Mouse (Mus musculus): ENCODE measurements around the gene Cdca4.

DNA sequence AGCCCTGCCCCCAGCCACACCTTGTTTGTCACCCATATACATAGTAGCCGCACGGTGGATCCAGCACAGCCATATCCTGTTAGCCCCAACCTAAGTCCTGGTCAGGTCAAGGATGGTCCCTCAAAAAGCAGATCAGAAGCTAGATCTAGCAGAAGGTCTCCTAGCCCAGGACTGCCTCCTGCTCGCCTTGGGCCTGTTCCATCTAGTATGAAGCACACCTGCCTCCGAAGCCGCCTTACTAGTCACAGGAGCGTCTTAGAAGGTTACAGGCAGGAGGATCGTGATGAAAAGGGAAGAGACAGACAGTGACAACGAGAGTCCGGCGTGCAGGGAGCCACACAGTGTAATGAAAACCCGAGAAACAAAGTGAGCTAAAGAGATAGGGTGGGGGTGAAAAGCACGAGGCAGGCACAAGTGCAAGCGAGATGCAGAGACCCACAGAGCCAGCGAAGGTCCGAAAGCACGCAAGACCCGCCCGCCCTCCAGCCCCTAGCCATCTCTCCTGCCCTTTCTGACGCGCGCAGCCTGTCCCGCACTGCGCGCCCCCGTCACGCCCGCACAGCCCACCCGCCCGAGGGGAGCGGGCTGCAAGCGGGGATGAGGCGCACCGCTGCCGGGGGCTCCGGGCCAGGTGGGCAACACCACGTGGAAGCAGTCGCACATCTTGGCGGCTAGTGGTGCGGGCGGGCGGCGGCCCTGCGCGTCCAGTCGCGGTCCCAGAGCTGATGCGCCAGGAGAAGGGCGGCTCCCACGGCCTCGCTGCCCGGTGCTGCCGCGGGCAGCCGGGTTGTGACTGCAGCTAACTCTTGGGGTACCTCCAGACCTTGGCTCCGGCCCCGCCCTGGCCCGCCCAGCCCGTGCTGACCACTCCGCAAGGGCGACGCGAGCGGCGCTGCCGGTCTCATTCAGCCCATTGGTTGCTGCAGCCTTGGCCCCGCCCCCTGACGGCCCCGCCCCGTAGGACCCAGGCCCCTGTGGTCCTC, 27.1 kb downstream of the Cdca4 start, which contains the start of gene Ahnak2:
- TF ChIP-seq TAL1 (IDR thresholded peaks at IDR 0.05; ENCODE audit: low read length) = no peak
- TF ChIP-seq GATA1 (IDR thresholded peaks at IDR 0.05; ENCODE audit: low read length) = no peak
